Mouse (Mus musculus) heart, postnatal 0 days (tissue): Measurements from ENCODE around the gene Stk39.

Source experiments
- CTCF ChIP-seq: IDR thresholded peaks from 2 replicates; pipeline ENCODE4 v1.5.1; 2016; ENCODE audit warnings: antibody characterized with exemption, control low read depth, low read depth
- EP300 ChIP-seq: IDR thresholded peaks from 2 replicates; pipeline ENCODE4 v1.6.1; 2016; ENCODE audit warnings: antibody characterized with exemption, low read depth

GRCm38 (mm10) chr2:68176425-68176824, 295.6 kb downstream of the Stk39 start:
- TF ChIP-seq EP300, result no peak
- TF ChIP-seq CTCF, result no peak
